Mouse (Mus musculus): Measurements from ENCODE around the gene Slc31a1.

The Slc31a1 gene

GRCm38 (mm10) chr4:62364299-62364698 lies 3.8 kb downstream of the Slc31a1 start:
- no peak for DNase-seq

- DNase-seq, result no peak
Observed at GRCm38 (mm10) chr4:62366291-62366690, 5.8 kb downstream of the Slc31a1 start.

- DNase-seq, result no peak
Observed at GRCm38 (mm10) chr4:62367586-62367985, 7.1 kb downstream of the Slc31a1 start.

GRCm38 (mm10) chr4:62369091-62369490 lies 8.6 kb downstream of the Slc31a1 start:
- no peak for DNase-seq

GRCm38 (mm10) chr4:62372410-62372809 lies 11.9 kb downstream of the Slc31a1 start:
- DNase-seq, result no peak

GRCm38 (mm10) chr4:62372818-62373520 lies 12.4 kb downstream of the Slc31a1 start:
- DNase-seq, result no peak

- no peak for DNase-seq
Observed at GRCm38 (mm10) chr4:62373668-62374067, 13.1 kb downstream of the Slc31a1 start.

- no peak for DNase-seq
Observed at GRCm38 (mm10) chr4:62374342-62374741, 13.8 kb downstream of the Slc31a1 start.

- DNase-seq, result no peak
Observed at GRCm38 (mm10) chr4:62376123-62376522, 15.6 kb downstream of the Slc31a1 start.

GRCm38 (mm10) chr4:62379724-62380381 lies 19.3 kb downstream of the Slc31a1 start:
- DNase-seq, result no peak

- DNase-seq, result no peak
Observed at GRCm38 (mm10) chr4:62383207-62383606, 22.7 kb downstream of the Slc31a1 start.

GRCm38 (mm10) chr4:62383752-62384151 lies 23.2 kb downstream of the Slc31a1 start:
- DNase-seq, result no peak

- no peak for DNase-seq
Observed at GRCm38 (mm10) chr4:62384159-62384558, 23.6 kb downstream of the Slc31a1 start.

- no peak for DNase-seq
Observed at GRCm38 (mm10) chr4:62385439-62385838, 24.9 kb downstream of the Slc31a1 start.

GRCm38 (mm10) chr4:62389592-62390512 lies 29.3 kb downstream of the Slc31a1 start:
- no peak for DNase-seq

- DNase-seq, result no peak
Observed at GRCm38 (mm10) chr4:62391892-62392291, 31.4 kb downstream of the Slc31a1 start.

GRCm38 (mm10) chr4:62393459-62393858 lies 32.9 kb downstream of the Slc31a1 start:
- no peak for DNase-seq

GRCm38 (mm10) chr4:62395806-62396205 lies 35.3 kb downstream of the Slc31a1 start:
- DNase-seq, result no peak

- no peak for DNase-seq
Observed at GRCm38 (mm10) chr4:62397616-62398365, 37.3 kb downstream of the Slc31a1 start.

- DNase-seq, result no peak
Observed at GRCm38 (mm10) chr4:62398956-62399355, 38.4 kb downstream of the Slc31a1 start.

GRCm38 (mm10) chr4:62406133-62406532 lies 45.6 kb downstream of the Slc31a1 start:
- DNase-seq, result no peak

- DNase-seq, result peak; percentile 40
Observed at GRCm38 (mm10) chr4:62407730-62408582, 47.4 kb downstream of the Slc31a1 start.

Data from cerebellum, adult 11 months (tissue).